Mouse (Mus musculus): ENCODE data around the gene Olfr1347.
"Not testable (repeated sequence)": the region's sequence is repeated elsewhere in the genome, so short reads cannot be mapped to it uniquely, and the experiment has no call there.

The Olfr1347 gene

DNA sequence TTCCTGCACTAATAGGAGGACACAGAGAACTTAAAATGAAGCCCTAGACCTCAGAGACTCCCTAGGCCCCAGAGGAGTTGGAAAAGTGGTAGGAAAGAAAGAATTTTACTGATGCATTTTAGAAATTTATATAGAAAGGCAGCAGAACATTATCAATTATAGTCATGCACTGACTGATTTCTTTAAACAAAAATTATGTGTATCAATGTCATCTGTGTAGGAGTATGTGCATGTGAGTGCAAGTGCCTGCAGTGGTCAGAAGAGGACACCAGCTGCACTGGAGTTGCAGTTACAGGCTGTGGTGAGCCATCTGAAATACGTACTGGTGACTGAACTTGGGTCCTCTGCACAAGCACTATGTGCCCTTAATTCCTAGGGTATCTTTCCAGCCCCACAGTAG, at the start of gene Olfr1347:
Olfr1347 (minus strand) TSS at position 101 of the 400 bp plus-strand sequence.
- DNase-seq = no peak

DNA sequence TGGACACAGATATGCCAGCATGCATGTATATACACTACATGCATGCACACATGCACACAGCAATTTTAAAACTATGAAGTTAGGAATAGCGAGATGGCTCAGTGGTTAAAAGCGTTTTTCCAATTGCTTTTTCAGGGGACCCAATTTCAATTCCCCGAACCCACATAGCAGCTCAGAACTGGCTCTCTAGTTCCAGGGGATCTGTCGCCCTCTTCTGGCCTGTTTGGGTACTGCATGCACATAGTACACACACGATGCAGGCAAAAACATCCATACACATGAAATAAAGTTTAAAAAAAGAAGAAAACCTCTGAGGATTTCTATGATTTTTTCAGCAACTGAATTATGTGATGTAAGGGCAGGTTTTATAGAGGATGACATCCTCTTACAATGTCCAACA, 26.6 kb upstream of the Olfr1347 start:
- DNase-seq = no peak

DNA sequence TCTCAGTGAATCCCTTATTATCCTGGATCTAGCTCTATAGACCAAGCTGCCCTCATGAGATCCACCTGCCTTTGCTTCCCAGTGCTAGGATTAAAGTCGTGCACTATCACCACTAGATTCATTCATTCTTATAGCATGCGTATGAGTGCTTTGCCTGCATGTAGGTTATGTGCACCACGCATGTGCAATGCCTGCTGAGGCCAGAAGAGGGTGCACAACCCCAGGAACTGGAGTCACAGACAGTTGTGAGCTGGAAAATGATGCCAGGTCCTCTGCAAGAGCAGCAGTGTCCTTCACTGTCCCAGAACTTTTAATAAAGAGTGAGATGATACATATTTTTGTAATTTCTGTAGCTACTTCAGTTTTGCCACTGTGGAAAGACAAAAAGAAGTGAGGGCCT, 25.4 kb upstream of the Olfr1347 start:
- DNase-seq = no peak

DNA sequence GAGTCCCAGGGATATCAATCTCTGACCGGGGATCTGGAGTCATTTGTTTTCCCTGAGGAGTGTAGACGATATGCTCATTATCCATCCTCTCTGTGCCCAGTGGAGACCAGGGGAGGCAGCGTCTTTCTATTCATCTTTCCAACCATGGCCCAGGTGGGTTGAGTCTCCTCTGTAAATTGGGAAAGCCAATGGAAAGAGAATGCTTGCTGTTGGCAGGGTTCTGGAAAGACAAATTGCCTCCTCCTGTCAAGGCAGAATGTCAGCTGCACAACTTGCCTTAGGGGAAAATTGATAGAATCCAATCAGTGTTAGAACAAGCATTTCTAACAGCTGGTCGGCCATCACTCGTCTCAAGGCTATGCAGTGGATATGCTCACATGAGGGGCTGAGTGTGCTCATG, 23.3 kb upstream of the Olfr1347 start, which contains the start of gene Olfr1349:
Olfr1349 (minus strand) TSS at position 101 of the 400 bp plus-strand sequence.
- DNase-seq = no peak

DNA sequence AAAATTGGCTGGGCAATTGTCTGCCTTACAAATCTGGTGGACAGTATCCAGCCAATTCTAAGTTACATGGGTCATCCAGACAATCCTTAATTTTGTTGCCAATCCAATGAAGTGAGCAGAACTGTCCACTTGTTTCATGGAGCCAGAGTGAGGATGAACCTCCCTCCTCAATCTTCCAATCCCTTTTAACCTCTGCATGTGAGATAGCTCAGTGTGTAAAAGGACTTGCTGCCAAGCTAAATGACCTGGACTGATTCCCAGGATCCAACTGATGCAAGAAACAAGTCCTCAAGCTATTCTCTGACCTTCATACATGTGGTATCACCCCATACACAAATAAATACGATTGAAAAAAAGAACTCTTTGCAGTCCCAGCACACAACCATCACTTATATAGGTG, 22.1 kb upstream of the Olfr1347 start:
- no peak for DNase-seq

DNA sequence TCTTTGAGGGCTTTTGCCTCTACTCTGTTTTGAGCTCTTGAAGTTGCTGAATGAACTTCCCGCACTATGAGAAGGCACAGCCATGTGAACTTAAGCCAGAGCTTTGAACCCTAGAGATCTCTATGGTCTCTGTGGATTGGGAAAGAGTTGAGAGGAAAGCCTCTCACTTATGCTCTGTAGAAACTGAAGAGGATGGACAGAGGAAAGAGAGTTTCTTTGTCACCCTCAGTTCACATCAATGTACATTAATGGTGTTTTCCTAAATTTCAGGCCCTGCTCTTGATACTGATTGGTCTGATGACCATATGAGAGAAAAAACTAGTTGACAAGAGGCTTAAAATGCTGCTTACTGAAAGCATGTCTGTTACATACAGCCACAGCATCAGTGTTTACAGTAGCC, 9.1 kb upstream of the Olfr1347 start, which contains the start of gene Olfr1348:
Olfr1348 (minus strand) TSS at position 101 of the 400 bp plus-strand sequence.
- DNase-seq = no peak

DNA sequence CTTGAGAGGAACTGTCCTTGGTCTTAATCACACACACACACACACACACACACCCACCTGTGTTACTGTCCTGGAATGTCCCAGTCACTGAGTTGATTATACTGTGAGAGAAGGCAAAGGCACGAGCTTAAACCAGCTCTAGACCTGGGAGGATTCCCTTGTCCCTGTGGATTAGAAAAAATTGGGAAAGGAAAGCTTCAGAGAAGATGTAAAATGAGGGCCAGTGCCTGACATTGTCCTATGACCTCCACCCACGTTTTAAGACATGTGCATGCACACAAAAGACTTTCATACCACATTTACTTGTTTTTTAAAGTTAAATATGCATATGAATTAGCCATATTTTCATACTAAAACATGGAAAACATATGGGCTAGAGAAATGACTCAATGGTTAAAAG, 12.7 kb downstream of the Olfr1347 start, which contains the start of gene Olfr5:
Olfr5 (minus strand) TSS at position 101 of the 400 bp plus-strand sequence.
- DNase-seq = no peak

DNA sequence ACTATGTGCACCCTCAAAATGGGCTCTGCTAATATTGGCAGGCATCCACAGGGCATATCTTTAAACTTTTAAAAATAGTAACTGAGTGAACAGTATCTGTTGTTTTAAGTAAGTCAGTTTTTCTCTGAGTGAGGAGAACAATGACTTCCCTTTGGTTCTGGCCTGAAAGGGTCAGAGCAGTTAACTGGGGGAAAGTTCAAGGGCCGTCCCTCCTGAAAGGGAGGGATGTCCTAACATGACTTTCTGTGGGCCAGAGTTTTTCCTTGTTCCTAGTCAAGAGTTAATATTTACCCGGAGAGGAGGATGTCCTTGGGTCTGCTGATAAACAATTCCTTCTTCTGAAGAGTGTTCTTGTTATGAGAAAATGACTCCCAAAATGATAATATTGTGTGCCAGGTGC, 21.9 kb downstream of the Olfr1347 start:
- DNase-seq = not testable (repeated sequence)

DNA sequence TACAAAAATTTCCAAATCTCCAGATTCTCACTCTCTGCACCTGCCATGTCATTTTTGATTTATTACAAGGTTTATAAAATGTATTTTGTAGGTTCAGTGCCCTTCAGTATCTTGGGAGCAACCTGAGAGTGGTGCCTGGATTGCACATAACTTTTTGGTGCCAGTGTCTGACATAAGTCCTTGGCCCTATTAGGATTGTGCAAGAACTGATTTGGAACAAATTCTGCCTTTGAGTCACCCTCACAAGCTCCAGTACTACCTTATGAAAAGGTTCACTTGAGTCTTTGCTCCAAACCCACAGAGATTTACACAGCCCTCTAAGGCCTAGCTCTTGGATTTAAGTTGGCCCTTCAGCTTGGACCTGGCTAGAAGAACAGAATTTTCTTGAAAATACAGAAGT, 32.6 kb downstream of the Olfr1347 start, which contains the start of gene Olfr1346:
Olfr1346 (plus strand) TSS at position 151 of the 400 bp plus-strand sequence.
- no peak for DNase-seq

DNA sequence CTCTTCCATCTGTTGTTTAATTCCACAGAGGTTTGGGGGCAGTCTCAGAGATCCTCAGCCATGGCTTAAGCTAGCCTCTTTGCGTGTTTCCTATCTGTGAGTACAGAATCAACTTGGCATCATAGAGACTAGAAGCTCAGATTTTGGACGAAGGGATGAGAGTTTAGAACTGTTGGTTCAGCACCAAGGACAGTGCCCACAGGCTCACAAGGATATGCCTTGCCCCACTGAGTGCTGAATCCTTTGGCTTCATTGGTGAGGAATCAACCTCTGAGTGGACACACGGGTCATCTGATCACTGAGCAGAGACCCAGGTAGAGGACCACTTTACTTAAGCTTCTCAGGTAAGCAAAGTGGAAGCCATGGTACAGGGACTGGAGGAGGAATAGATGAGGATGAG, 43.2 kb downstream of the Olfr1347 start:
- DNase-seq = no peak

DNA sequence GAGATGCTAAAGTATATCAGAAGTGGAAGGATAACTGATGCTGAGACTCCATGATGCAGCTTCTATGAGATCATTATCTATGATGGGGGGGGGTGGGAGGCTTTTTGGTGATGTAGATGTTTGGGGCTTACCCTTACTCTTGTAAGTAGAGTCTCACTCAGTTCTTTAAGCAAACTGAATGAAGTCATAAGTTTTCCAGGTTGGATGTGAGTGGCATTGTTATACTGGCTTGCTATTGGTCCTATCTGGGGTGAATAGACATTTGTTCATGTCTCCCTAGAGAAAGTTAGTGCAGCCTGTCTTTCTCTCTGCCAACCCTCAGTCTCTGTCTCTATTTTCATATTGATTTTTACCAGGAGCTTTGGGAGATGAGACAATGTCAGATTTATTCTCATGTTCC, 43.7 kb downstream of the Olfr1347 start, which contains the start of gene Olfr1336:
Olfr1336 (plus strand) TSS at position 301 of the 400 bp plus-strand sequence.
- DNase-seq = no peak

DNA sequence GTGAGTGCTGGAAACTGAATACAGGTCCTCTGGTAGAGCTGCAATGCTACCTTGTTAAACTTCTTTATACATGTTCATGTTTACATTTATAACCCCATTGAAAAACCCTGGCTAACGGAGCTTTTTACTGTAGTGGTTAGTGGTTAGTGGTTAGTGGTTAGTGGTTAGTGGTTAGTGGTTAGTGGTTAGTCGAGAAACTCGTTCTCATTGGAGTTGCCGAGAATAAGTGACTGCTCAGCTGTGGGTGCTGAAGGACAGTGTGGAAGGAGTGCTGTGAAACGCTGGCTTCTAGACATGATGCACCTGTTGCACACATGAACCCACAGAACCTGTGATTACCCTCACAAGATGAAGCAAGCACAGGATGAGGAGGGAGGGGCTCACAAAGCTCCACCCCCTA, 51.8 kb downstream of the Olfr1347 start:
- DNase-seq = no peak

DNA sequence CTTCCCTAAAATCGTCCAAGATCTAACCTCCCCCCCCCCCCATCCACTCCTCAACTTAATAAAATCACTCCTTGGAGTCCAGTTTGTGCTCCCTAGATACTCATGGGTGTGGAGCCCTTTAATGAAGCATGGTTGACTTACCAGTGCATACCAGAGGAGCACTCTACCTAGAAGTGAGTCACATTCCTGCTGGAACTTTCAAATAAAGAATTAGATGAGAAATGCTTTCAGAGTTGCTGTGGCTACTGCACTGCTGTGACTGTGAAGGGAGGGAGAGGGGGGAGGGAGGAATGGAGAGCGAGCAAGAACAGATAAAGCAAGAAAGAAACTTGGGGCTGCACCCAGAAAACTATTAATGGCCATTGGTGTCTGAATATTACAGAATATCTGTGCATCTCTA, 58.4 kb downstream of the Olfr1347 start:
- no peak for DNase-seq

DNA sequence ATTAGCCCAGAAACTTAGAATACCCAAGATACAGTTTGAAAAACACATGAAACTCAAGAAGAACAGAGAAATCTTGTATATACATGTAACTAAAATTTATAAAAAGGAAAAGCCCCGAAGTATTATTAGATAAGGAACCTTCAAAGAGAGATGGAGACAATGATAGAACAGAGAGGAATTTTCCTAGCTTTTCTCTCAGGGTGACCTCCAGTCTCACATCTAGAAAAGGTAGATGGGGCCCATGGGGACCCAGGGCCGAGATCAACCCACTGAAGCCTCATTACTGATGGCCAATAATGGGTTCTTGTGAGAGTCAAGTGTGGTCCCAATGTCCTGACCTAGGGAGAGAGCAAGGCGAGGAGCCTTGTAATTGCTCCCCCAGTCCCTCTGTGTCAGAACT, 61.2 kb downstream of the Olfr1347 start, which contains the start of gene Olfr1344:
Olfr1344 (plus strand) TSS at position 301 of the 400 bp plus-strand sequence.
- no peak for DNase-seq
